Mouse (Mus musculus) cerebellum, postnatal 10 days (tissue): ENCODE data around the gene S1pr4.

Experiments
- DNase-seq, 2 experiments: peaks; one replicate each; pipeline ENCODE4 v3.0.0; 2021; ENCODE audit warnings: mixed read lengths in 2 of 2

Gene S1pr4

GRCm38 (mm10) chr10:81519227-81519977 is 19.5 kb upstream of the S1pr4 start:
- DNase-seq = no peak

GRCm38 (mm10) chr10:81518546-81518945 is 18.6 kb upstream of the S1pr4 start:
- peak; percentile 84 to 89 for DNase-seq

GRCm38 (mm10) chr10:81517227-81517626 is 17.3 kb upstream of the S1pr4 start:
- DNase-seq = no peak

- DNase-seq = no peak
These were observed 13.9 kb upstream of the S1pr4 start for GRCm38 (mm10) chr10:81513798-81514197.

GRCm38 (mm10) chr10:81510246-81510810 is 10.4 kb upstream of the S1pr4 start:
- no peak for DNase-seq

GRCm38 (mm10) chr10:81507691-81508489 is 8.0 kb upstream of the S1pr4 start:
- no peak for DNase-seq

GRCm38 (mm10) chr10:81507095-81507494 is 7.2 kb upstream of the S1pr4 start:
- DNase-seq = no peak

GRCm38 (mm10) chr10:81505016-81505664 is 5.2 kb upstream of the S1pr4 start:
- no peak for DNase-seq

- peak; percentile 95 to 98 for DNase-seq
These were observed 2.7 kb upstream of the S1pr4 start for GRCm38 (mm10) chr10:81502658-81503057.

- DNase-seq = no peak
These were observed 1.9 kb upstream of the S1pr4 start for GRCm38 (mm10) chr10:81501863-81502262.

GRCm38 (mm10) chr10:81499250-81499901 is 556 bp downstream of the S1pr4 start:
- no peak for DNase-seq

- peak in 1 of 2 experiments; percentile 6 for DNase-seq
These were observed 1.3 kb downstream of the S1pr4 start for GRCm38 (mm10) chr10:81498316-81499249.

- peak in 1 of 2 experiments; percentile 14 for DNase-seq
These were observed 2.3 kb downstream of the S1pr4 start for GRCm38 (mm10) chr10:81497401-81498270.

- DNase-seq = peak in 1 of 2 experiments; percentile 37
These were observed 3.0 kb downstream of the S1pr4 start for GRCm38 (mm10) chr10:81496969-81497368.

GRCm38 (mm10) chr10:81496264-81496901 is 3.5 kb downstream of the S1pr4 start, which contains the start of gene Ncln:
Gene Ncln, minus strand, starts transcription at chr10:81496392.
- peak; percentile 99 for DNase-seq

- no peak for DNase-seq
These were observed 4.2 kb downstream of the S1pr4 start for GRCm38 (mm10) chr10:81495616-81496263.

GRCm38 (mm10) chr10:81495151-81495550 is 4.8 kb downstream of the S1pr4 start:
- peak in 1 of 2 experiments; percentile 41 for DNase-seq

- DNase-seq = peak in 1 of 2 experiments; percentile 14
These were observed 5.5 kb downstream of the S1pr4 start for GRCm38 (mm10) chr10:81494260-81495041.
